Mouse (Mus musculus) layer of hippocampus, adult 8-10 months (tissue): ENCODE measurements around the gene Gpatch4. TPM values are rescaled to one million over a fixed set of nuclear protein-coding genes. Genes with fewer than 3 reads are reported as not detected.

Experiments
- DNase-seq, 2 experiments: peaks; one replicate each; pipeline ENCODE4 v3.0.0; 2022; ENCODE audit warnings: low spot score in 2 of 2
- total RNA-seq, 4 experiments: library from RNA; stranded (reverse); gene quantifications; 2 replicates each; pipeline ENCODE4 v1.2.4; 2022

Gpatch4 gene
- total RNA-seq, 4 experiments from 2014 or later, result 14.0 to 19.9 (median 16.1) TPM

- no peak for DNase-seq
Measured at GRCm38 (mm10) chr3:88094126-88094525, 51.2 kb downstream of the Gpatch4 start.

GRCm38 (mm10) chr3:88097666-88098065 is 54.8 kb downstream of the Gpatch4 start:
- no peak for DNase-seq

- no peak for DNase-seq
Measured at GRCm38 (mm10) chr3:88100251-88100650, 57.3 kb downstream of the Gpatch4 start.

- no peak for DNase-seq
Measured at GRCm38 (mm10) chr3:88101736-88102135, 58.8 kb downstream of the Gpatch4 start.

GRCm38 (mm10) chr3:88102196-88102595 is 59.3 kb downstream of the Gpatch4 start:
- no peak for DNase-seq

- no peak for DNase-seq
Measured at GRCm38 (mm10) chr3:88102611-88103010, 59.7 kb downstream of the Gpatch4 start.

Other genes with a start within 250 kb of the Gpatch4 start
- gene Ntrk1, start 247.9 kb upstream of the Gpatch4 start, total RNA-seq, result under 1 TPM; 0.13 to 0.20 (median 0.17) TPM
- under 1 TPM; 0.49 to 1.00 (median 0.68) TPM for gene Insrr, start 246.2 kb upstream of the Gpatch4 start, total RNA-seq
- gene Pear1, start 218.8 kb upstream of the Gpatch4 start, total RNA-seq, result 10 to 100 TPM; 10.5 to 12.7 (median 12.2) TPM
- gene Sh2d2a, start 196.4 kb upstream of the Gpatch4 start, total RNA-seq, result not detected
- 10 to 100 TPM; 53.2 to 58.8 (median 53.7) TPM for gene Prcc, start 157.5 kb upstream of the Gpatch4 start, total RNA-seq
- 100 to 1,000 TPM; 137 to 145 (median 140) TPM for gene Hdgf, start 136.8 kb upstream of the Gpatch4 start, total RNA-seq
- gene Mrpl24, start 123.6 kb upstream of the Gpatch4 start, total RNA-seq, result 10 to 100 TPM; 58.6 to 59.7 (median 59.5) TPM
- gene Isg20l2, start 112.8 kb upstream of the Gpatch4 start, total RNA-seq, result 10 to 100 TPM; 12.7 to 16.1 (median 15.1) TPM
- 10 to 100 TPM; 25.2 to 31.5 (median 26.2) TPM for gene Rrnad1, start 112.4 kb upstream of the Gpatch4 start, total RNA-seq
- 1 to 10 TPM; 3.9 to 5.9 (median 4.7) TPM for gene Crabp2, start 94.4 kb upstream of the Gpatch4 start, total RNA-seq
- 1 to 10 TPM; 4.9 to 6.5 (median 5.5) TPM for gene Nes, start 72.0 kb upstream of the Gpatch4 start, total RNA-seq
- gene Bcan, start 42.9 kb upstream of the Gpatch4 start, total RNA-seq, result 100 to 1,000 TPM; 257 to 304 (median 278) TPM
- gene Hapln2, start 15.5 kb upstream of the Gpatch4 start, total RNA-seq, result 10 to 100 TPM; 26.0 to 34.3 (median 29.3) TPM
- 10 to 100 TPM; 67.5 to 89.0 (median 81.9) TPM for gene Naxe, start 15.4 kb downstream of the Gpatch4 start, total RNA-seq
- gene Ttc24, start 35.2 kb downstream of the Gpatch4 start, total RNA-seq, result not detected
- 1 to 10 TPM in 1 of 4 experiments, under 1 TPM in 3; 0.12 to 1.2 (median 0.56) TPM for gene Iqgap3, start 38.9 kb downstream of the Gpatch4 start, total RNA-seq
- gene Mef2d, start 99.3 kb downstream of the Gpatch4 start, total RNA-seq, result 100 to 1,000 TPM; 189 to 206 (median 196) TPM
- gene Rhbg, start 211.6 kb downstream of the Gpatch4 start, total RNA-seq, result not detected
- gene Gm38392, start 244.1 kb downstream of the Gpatch4 start, total RNA-seq, result under 1 TPM in 2 of 4 experiments, not detected in 2; 0.45 to 0.54 TPM